Mouse (Mus musculus): ENCODE results near the gene Gm20517. TPM values are rescaled to one million over a fixed set of nuclear protein-coding genes. Genes with fewer than 3 reads are reported as not detected.

Gene Gm20517
- polyA plus RNA-seq, 1 experiment from 2014 or later, result 0.54 TPM

GRCm38 (mm10) chr17:47706196-47706595, 94.8 kb downstream of the Gm20517 start:
- no peak for ATAC-seq
- H3K4me2 ChIP-seq (replicated peaks), result no peak overlapping the region
- H3K9ac ChIP-seq, result no peak overlapping the region
- H3K9me3 ChIP-seq, result no peaks in the 10 kb centered on the region
- H3K27me3 ChIP-seq (replicated peaks), result 0 out of 2 replicates have a peak, but pooled peaks cover 4% of the 10 kb centered on the region
- H3K4me3 ChIP-seq (replicated peaks), result no peak overlapping the region
- H3K4me1 ChIP-seq (replicated peaks), result 0 out of 2 replicates have a peak, but pooled peaks cover 11% of the 10 kb centered on the region
- 54% methylated on average over 1 of the region's 1 CpGs for WGBS
- no peak overlapping the region for H3K27ac ChIP-seq
- no peaks in the 10 kb centered on the region for H3K36me3 ChIP-seq

DNA sequence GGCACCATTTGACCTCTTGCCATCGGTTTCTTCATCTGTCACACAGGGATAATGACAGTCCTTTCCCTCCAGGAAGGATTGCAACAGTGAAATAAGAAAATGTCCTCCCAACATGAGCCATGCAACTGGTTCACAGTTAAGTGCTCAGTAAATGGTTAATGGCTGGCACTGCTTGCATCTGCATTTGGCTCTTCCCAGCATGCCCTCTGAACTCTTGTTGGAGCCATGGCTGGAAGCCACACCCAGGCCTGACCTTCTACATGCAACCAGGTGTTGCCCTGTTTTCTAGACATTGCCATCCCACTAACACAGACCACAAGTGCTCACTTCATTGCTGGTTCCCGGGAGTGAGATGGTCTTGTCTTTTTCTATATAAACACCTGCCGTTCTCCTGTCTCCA, 96.6 kb downstream of the Gm20517 start:
- Histone ChIP-seq H3K27ac (no peak overlapping the region), H3K9ac (no peak overlapping the region), H3K36me3 (no peaks in the 10 kb centered on the region), H3K27me3 (replicated peaks) (0 out of 2 replicates have a peak, but pooled peaks cover 3% of the 10 kb centered on the region), H3K4me2 (replicated peaks) (no peak overlapping the region), H3K4me1 (replicated peaks) (0 out of 2 replicates have a peak, but pooled peaks cover 14% of the 10 kb centered on the region), H3K9me3 (no peaks in the 10 kb centered on the region), H3K4me3 (replicated peaks) (no peak overlapping the region)
- 59% methylated on average over 3 of the region's 3 CpGs for WGBS
- ATAC-seq, result no peak

GRCm38 (mm10) chr17:47708972-47709371, 97.6 kb downstream of the Gm20517 start:
- H3K4me3 ChIP-seq (replicated peaks), result no peak overlapping the region
- ATAC-seq, result no peak
- H3K4me2 ChIP-seq (replicated peaks), result no peak overlapping the region
- no peaks in the 10 kb centered on the region for H3K27me3 ChIP-seq (replicated peaks)
- 60% methylated on average over 4 of the region's 4 CpGs for WGBS
- H3K9me3 ChIP-seq, result no peaks in the 10 kb centered on the region
- 0 out of 2 replicates have a peak, but pooled peaks cover 10% of the 10 kb centered on the region for H3K4me1 ChIP-seq (replicated peaks)
- H3K36me3 ChIP-seq, result no peaks in the 10 kb centered on the region
- no peak overlapping the region for H3K27ac ChIP-seq
- H3K9ac ChIP-seq, result no peak overlapping the region

GRCm38 (mm10) chr17:47710036-47710435, 98.6 kb downstream of the Gm20517 start:
- Histone ChIP-seq H3K4me3 (replicated peaks) (no peak overlapping the region), H3K27ac (no peak overlapping the region), H3K9me3 (no peaks in the 10 kb centered on the region), H3K9ac (no peak overlapping the region), H3K4me1 (replicated peaks) (0 out of 2 replicates have a peak, but pooled peaks cover 10% of the 10 kb centered on the region), H3K27me3 (replicated peaks) (no peaks in the 10 kb centered on the region), H3K36me3 (no peaks in the 10 kb centered on the region), H3K4me2 (replicated peaks) (no peak overlapping the region)
- 62% methylated on average over 3 of the region's 3 CpGs for WGBS
- ATAC-seq, result no peak

DNA sequence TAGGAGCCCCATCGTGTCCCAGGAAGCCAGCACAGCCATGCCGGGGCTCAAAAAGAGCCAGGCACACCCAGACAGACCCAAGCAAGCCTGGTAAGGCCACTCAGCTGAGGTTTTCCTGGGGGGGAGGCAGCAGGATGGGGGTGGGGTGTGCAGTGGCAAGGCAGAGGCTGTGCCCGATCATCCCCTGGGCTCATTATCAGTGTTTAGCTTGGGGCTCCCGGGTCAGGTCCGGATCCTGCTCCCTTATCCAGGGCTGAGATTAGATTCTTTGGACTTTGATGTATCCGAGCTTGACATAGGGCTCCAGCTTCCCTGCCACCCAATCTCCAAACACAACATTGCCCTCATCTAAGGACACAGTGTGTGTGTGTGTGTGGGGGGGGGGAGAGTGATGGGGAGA, 100.5 kb downstream of the Gm20517 start:
- Histone ChIP-seq H3K4me1 (replicated peaks) (0 out of 2 replicates have a peak, but pooled peaks cover 4% of the 10 kb centered on the region), H3K36me3 (no peaks in the 10 kb centered on the region), H3K27ac (no peak overlapping the region), H3K4me2 (replicated peaks) (no peak overlapping the region), H3K9me3 (no peaks in the 10 kb centered on the region), H3K4me3 (replicated peaks) (no peak overlapping the region), H3K27me3 (replicated peaks) (no peaks in the 10 kb centered on the region), H3K9ac (no peak overlapping the region)
- peak; percentile 27; the same call in 1 of the 2 replicates for ATAC-seq
- WGBS, result 60% methylated on average over 6 of the region's 6 CpGs

DNA sequence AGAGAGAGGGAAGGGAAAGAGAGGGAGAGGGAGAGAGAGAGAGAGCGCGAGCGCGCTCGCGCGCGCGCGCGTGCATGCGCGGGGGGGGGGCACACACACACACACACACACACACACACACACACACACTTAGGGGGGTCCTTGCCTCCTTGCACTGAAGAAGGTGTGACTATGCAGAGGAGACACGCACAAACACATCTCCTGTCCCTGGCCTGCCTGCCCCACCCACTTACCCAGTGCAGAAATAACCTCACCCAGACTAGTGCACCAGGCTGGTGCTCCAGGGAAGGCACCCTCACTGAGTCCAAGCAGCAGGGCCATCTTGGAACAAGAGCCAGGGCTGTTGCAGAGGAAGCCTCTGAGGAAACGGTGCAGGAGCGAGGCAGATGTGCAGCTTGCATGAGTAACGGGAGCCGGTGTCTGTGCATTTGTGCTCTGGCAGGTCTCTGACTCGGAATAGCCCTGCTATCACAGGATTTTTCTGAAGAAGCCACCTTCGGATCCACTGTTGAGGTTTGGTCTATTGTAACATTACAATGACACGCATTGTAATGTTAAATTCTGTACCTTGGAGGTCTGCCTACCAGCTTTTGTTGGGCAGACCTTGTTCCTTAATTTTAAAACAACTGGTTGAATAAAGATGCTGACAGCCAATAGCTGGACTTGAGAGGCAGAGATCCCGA, 101.6 kb downstream of the Gm20517 start:
- Histone ChIP-seq H3K4me1 (replicated peaks) (0 out of 2 replicates have a peak, but pooled peaks cover 4% of the 10 kb centered on the region), H3K9me3 (no peaks in the 10 kb centered on the region), H3K4me3 (replicated peaks) (no peak overlapping the region), H3K27ac (no peak overlapping the region), H3K9ac (no peak overlapping the region), H3K36me3 (no peaks in the 10 kb centered on the region), H3K4me2 (replicated peaks) (no peak overlapping the region), H3K27me3 (replicated peaks) (no peaks in the 10 kb centered on the region)
- ATAC-seq, result no peak
- 48% methylated on average over 21 of the region's 22 CpGs for WGBS

DNA sequence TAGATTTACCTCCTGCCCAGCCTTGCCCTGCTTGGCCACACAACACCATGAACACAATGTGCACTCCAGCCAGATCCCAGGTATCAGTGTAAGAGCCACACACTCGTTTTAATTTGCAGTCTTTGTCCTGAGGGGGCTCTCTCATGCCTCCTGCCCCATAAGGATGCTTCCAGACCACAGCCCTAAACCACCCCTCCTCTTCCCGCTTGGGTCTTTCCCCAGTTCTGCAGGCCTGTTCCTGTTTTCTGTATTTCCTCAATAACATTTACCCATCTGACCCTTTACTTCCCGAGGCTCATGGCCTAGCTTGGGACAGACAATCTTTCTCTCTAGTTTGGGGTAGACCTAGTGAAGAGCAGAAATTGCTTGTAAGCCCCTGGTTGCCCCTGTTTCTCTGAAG, 103.6 kb downstream of the Gm20517 start:
- H3K36me3 ChIP-seq, result no peaks in the 10 kb centered on the region
- H3K9me3 ChIP-seq, result no peaks in the 10 kb centered on the region
- H3K27me3 ChIP-seq (replicated peaks), result no peaks in the 10 kb centered on the region
- H3K9ac ChIP-seq, result no peak overlapping the region
- 0 out of 2 replicates have a peak, but pooled peaks cover 4% of the 10 kb centered on the region for H3K4me1 ChIP-seq (replicated peaks)
- no peak for ATAC-seq
- WGBS, result 51% methylated on average over 3 of the region's 3 CpGs
- H3K27ac ChIP-seq, result no peak overlapping the region
- no peak overlapping the region for H3K4me3 ChIP-seq (replicated peaks)
- no peak overlapping the region for H3K4me2 ChIP-seq (replicated peaks)

DNA sequence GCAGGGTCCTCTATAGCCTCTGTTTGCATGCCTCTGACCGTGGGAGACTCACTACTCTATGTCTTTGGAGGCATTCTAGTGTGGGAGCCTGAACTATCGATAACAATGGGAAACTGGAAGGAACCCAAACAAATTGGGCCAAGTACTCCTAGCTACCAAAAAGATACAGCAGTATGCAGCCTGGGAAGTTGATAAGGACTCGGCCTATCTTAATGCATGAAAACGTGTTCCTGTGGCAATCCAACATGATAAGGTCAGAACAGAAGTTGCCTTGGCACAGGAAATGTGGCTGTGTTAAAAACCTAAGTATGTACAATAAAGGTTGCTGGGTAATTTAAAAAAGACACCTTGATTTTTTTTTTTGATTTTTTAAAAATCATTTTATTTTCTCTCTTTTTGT, 109.8 kb downstream of the Gm20517 start:
- Histone ChIP-seq H3K27me3 (replicated peaks) (no peaks in the 10 kb centered on the region), H3K9ac (no peak overlapping the region), H3K9me3 (no peaks in the 10 kb centered on the region), H3K36me3 (no peaks in the 10 kb centered on the region), H3K4me2 (replicated peaks) (no peak overlapping the region), H3K27ac (no peak overlapping the region), H3K4me1 (replicated peaks) (no peaks in the 10 kb centered on the region), H3K4me3 (replicated peaks) (no peak overlapping the region)
- no peak for ATAC-seq
- WGBS, result 76% methylated on average over 4 of the region's 4 CpGs

DNA sequence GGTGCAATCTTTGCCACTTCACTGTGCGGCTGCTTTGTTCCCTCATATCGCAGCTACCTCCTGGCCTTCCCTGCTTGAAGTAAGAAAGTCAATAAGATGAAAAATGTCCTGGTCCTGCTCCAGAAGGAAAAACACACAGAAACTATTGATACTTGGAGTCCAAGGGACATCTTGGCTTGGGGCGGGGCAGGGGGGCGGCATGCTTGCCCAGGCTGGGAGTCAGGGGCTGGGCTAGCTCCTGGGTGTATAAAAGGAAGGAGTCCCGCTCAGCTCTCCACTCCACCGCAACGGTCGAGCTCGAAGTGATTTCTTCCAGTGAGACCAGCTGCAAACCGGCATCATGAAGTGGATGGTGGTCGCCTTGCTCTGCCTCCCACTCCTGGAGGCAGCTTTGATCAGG, 115.2 kb downstream of the Gm20517 start, which contains the start of gene Pgc:
Pgc (plus strand) TSS at position 277 of the 400 bp plus-strand sequence.
- H3K27ac ChIP-seq, result no peak within 1 kb of the TSS
- no peaks in the 10 kb centered on the region for H3K27me3 ChIP-seq (replicated peaks)
- H3K9me3 ChIP-seq, result no peaks in the 10 kb centered on the region
- WGBS, result 65% methylated on average over 11 of the region's 11 CpGs
- no peak for ATAC-seq
- no peaks in the 10 kb centered on the region for H3K4me1 ChIP-seq (replicated peaks)
- H3K36me3 ChIP-seq, result no peaks in the 10 kb centered on the region
- no peak within 1 kb of the TSS for H3K9ac ChIP-seq
- no peak within 1 kb of the TSS for H3K4me2 ChIP-seq (replicated peaks)
- no peak within 1 kb of the TSS for H3K4me3 ChIP-seq (replicated peaks)

GRCm38 (mm10) chr17:47730633-47731575, 119.5 kb downstream of the Gm20517 start:
- WGBS, result 52% methylated on average over 24 of the region's 24 CpGs
- Histone ChIP-seq H3K9ac (no peak overlapping the region), H3K4me3 (replicated peaks) (no peak overlapping the region), H3K27me3 (replicated peaks) (no peaks in the 10 kb centered on the region), H3K4me1 (replicated peaks) (peaks cover 5% of the 10 kb centered on the region; the same call in 1 of the 2 replicates), H3K9me3 (no peaks in the 10 kb centered on the region), H3K27ac (no peak overlapping the region), H3K4me2 (replicated peaks) (no peak overlapping the region), H3K36me3 (no peaks in the 10 kb centered on the region)
- no peak for ATAC-seq

Measured in intestine, embryonic 15.5 days (tissue).